ENCODE assay signal across 8 mouse cellular contexts in genomic region chr3:89164506-89165267, GRCm38 (mm10). TPM values are rescaled to one million over a fixed set of nuclear protein-coding genes. Genes with fewer than 3 reads are reported as not detected.
DNase-seq lines count a peak whose midpoint lies in the region; ATAC-seq and TF ChIP-seq lines count a peak whose summit lies in the region.

Gene Clk2 (plus strand): TSS chr3:89164795.

- under 1% methylated on average over 57 of the region's 79 CpGs for WGBS in hindbrain, embryonic 14.5 days

- in situ Hi-C loops in Patski (cut with MboI; ENCODE audit: low pct_unique_long_range_greater_than_20kb), result no loop called here

- no peak for TF ChIP-seq CTCF in Patski (IDR thresholded peaks at IDR 0.05)

- peak within 1 kb of the TSS; percentile 96 for H3K9ac ChIP-seq in hindbrain, embryonic 14.5 days

- CTCF ChIA-PET in Patski (lab: Charles Lee), result interaction anchor here (1.1 to 2.8 kb wide), 5 partner anchors 13 to 77 kb away, joined by 4 to 9 read pairs (median 8); partner anchors contain the start of gene Scamp3

- peak within 1 kb of the TSS; percentile 83 for H3K4me2 ChIP-seq in hindbrain, embryonic 14.5 days (replicated peaks)

- H3K27ac ChIP-seq in hindbrain, embryonic 14.5 days, result peak within 1 kb of the TSS; percentile 95

- peak; percentile 91 for ATAC-seq in Patski
- peak; percentile 96 for ATAC-seq in hindbrain, embryonic 14.5 days (ENCODE audit: low FRiP score)

- no peak for DNase-seq in Patski (ENCODE audit: low read depth, low spot score)
- DNase-seq in cerebellum, postnatal 14 days, result peak; percentile 93 to 95
- DNase-seq in frontal cortex, postnatal 25 days (ENCODE audit: low spot score in 2 of 2), result peak; percentile 77 to 89
- DNase-seq in hindbrain, embryonic 14.5 days (ENCODE audit: low spot score), result peak; percentile 94
- DNase-seq in left cerebral cortex, adult 11 months (ENCODE audit: low spot score), result peak; percentile 88
- peak; percentile 96 for DNase-seq in lung, postnatal 4 days
- DNase-seq in retina, postnatal 7 days (ENCODE audit: low read depth, low spot score), result peak; percentile 86
- DNase-seq in urinary bladder, adult 2 months (ENCODE audit: low spot score), result peak; percentile 94

- peak within 1 kb of the TSS; percentile 97 for H3K4me3 ChIP-seq in hindbrain, embryonic 14.5 days (replicated peaks; ENCODE audit: low read length)

- peaks cover 30% of the 10 kb centered on the region for H3K36me3 ChIP-seq in hindbrain, embryonic 14.5 days (replicated peaks; ENCODE audit: control insufficient read depth, insufficient read depth)

- no peaks in the 10 kb centered on the region for H3K27me3 ChIP-seq in Patski
- no peaks in the 10 kb centered on the region for H3K27me3 ChIP-seq in hindbrain, embryonic 14.5 days (ENCODE audit: control insufficient read depth, insufficient read depth, low read length)

- no peaks in the 10 kb centered on the region for H3K9me3 ChIP-seq in hindbrain, embryonic 14.5 days (ENCODE audit: control insufficient read depth, low read length)

- H3K4me1 ChIP-seq in hindbrain, embryonic 14.5 days (replicated peaks; ENCODE audit: control insufficient read depth, insufficient read depth, low read length), result peaks cover 20% of the 10 kb centered on the region; the same call in 1 of the 2 replicates

- POLR2A ChIA-PET in Patski (lab: Charles Lee), result interaction anchor here (0.7 to 2.2 kb wide), 10 partner anchors 9 to 83 kb away, joined by 3 to 11 read pairs (median 4); partner anchors contain the start of genes Pklr and Scamp3

RNA-seq across cellular contexts. Expression of gene Clk2, which starts in this region (rescaled TPM):
- polyA plus RNA-seq in Patski (2021), result 74.8 TPM
- 19.0 and 19.2 TPM in 2 replicates for polyA plus RNA-seq in hindbrain, embryonic 14.5 days (2014; fragmentation: Nextera tagmentation; extraction: Ambion mirVana)
- 73.9 and 89.8 TPM in 2 replicates for polyA plus RNA-seq in urinary bladder, adult 2 months (2012; rRNA removed)
